Mouse (Mus musculus): ENCODE measurements around the gene Epo. TPM values are rescaled to one million over a fixed set of nuclear protein-coding genes. Genes with fewer than 3 reads are reported as not detected.
A peak's percentile ranks its signal among the peaks of the same experiment; 100 is the strongest.

Epo gene
- polyA plus RNA-seq (2014; fragmentation: Nextera tagmentation; extraction: Ambion mirVana) = not detected in 2 replicates

- H3K36me3 ChIP-seq (ENCODE audit: control insufficient read depth, insufficient read depth, low read length) = peaks cover 21% of the 10 kb centered on the region
- peak within 1 kb of the TSS; percentile 89 to 97 for H3K27ac ChIP-seq (replicated peaks in 1 of 2; ENCODE audit: control insufficient read depth in 1 of 2, insufficient read depth in 1 of 2, low read depth in 2 of 2, low read length in 2 of 2)
- WGBS = under 1% methylated on average over 40 of the region's 40 CpGs
- peak within 1 kb of the TSS; percentile 76 for H3K4me2 ChIP-seq (ENCODE audit: low read length)
- H3K4me3 ChIP-seq (ENCODE audit: control insufficient read depth in 1 of 2, insufficient read depth in 1 of 2, low read depth in 1 of 2, low read length in 2 of 2) = peak within 1 kb of the TSS; percentile 54 to 99
- ATAC-seq (ENCODE audit: insufficient number of reproducible peaks, insufficient read depth, low FRiP score, low read depth) = peak; percentile 74
- peak within 1 kb of the TSS; percentile 82 for H3K9ac ChIP-seq (ENCODE audit: low read length)
- H3K9me3 ChIP-seq (ENCODE audit: control insufficient read depth, low read length) = no peaks in the 10 kb centered on the region
- H3K4me1 ChIP-seq (ENCODE audit: control insufficient read depth in 2 of 2, insufficient read depth in 2 of 2, low read length in 2 of 2) = peaks cover 5 to 11% of the 10 kb centered on the region in 2 experiments
- H3K27me3 ChIP-seq (ENCODE audit: control insufficient read depth, insufficient read depth, low read length) = no peaks in the 10 kb centered on the region
Observed at GRCm38 (mm10) chr5:137533117-137533827, at the start of gene Epo, which contains the start of gene Gnb2. Gene Epo (minus strand): TSS chr5:137533242. Gene Gnb2 (minus strand): TSS chr5:137533510.

DNA sequence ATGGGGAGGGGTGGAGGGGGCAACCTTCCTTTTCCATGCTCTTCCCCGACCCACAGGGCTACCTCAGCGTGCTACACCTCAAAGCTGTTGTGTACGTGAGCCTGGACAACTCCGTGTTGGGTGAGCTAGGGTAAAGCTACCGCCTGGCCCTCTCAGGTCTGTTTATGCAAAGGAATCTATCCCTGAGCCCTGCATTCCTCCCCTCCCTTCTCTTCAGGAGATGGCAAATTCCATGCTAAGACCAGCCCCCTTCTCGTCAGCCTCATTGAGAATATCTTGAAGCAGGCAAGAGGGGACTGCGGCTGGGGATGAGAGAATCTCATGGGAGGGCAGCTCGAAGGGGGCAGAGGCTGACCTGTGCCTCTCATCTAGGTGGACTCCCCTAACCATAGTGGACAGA, 49.7 kb upstream of the Epo start:
- Histone ChIP-seq H3K4me1 (ENCODE audit: control insufficient read depth in 2 of 2, insufficient read depth in 2 of 2, low read length in 2 of 2) (peaks cover 0 to 6% of the 10 kb centered on the region in 2 experiments; a peak in 2 of 4 replicates), H3K9ac (ENCODE audit: low read length) (no peak overlapping the region), H3K4me3 (ENCODE audit: control insufficient read depth in 1 of 2, insufficient read depth in 1 of 2, low read depth in 1 of 2, low read length in 2 of 2) (no peak overlapping the region), H3K27me3 (ENCODE audit: control insufficient read depth, insufficient read depth, low read length) (peaks cover 30% of the 10 kb centered on the region), H3K36me3 (ENCODE audit: control insufficient read depth, insufficient read depth, low read length) (no peaks in the 10 kb centered on the region), H3K27ac (replicated peaks in 1 of 2; ENCODE audit: control insufficient read depth in 1 of 2, insufficient read depth in 1 of 2, low read depth in 2 of 2, low read length in 2 of 2) (no peak overlapping the region), H3K9me3 (ENCODE audit: control insufficient read depth, low read length) (no peaks in the 10 kb centered on the region), H3K4me2 (ENCODE audit: low read length) (no peak overlapping the region)
- 23% methylated on average over 8 of the region's 8 CpGs for WGBS
- no peak for ATAC-seq (ENCODE audit: insufficient number of reproducible peaks, insufficient read depth, low FRiP score, low read depth)

DNA sequence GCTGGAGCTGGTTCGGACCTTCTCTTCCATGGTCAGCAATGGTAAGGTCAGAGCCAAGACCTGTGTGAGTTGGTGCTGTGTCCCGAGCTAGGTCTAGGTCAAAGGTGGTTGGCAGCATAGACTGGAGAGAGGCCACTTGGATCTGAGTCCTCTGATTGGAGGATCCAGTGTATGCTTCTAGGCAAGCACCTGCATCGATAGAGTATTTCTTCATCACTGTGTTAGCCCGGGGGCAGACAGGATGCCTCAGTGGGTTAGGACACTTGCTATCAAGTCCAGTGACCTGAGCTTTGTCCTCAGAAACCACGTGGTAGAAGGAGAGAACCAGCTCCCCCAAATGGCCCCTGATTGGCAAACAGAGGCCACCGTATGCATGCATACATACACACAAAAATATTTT, 47.2 kb upstream of the Epo start:
- 85% methylated on average over 6 of the region's 6 CpGs for WGBS
- Histone ChIP-seq H3K36me3 (ENCODE audit: control insufficient read depth, insufficient read depth, low read length) (no peaks in the 10 kb centered on the region), H3K4me2 (ENCODE audit: low read length) (no peak overlapping the region), H3K4me1 (ENCODE audit: control insufficient read depth in 2 of 2, insufficient read depth in 2 of 2, low read length in 2 of 2) (peaks cover 0 to 6% of the 10 kb centered on the region in 2 experiments; a peak in 2 of 4 replicates), H3K4me3 (ENCODE audit: control insufficient read depth in 1 of 2, insufficient read depth in 1 of 2, low read depth in 1 of 2, low read length in 2 of 2) (no peak overlapping the region), H3K9me3 (ENCODE audit: control insufficient read depth, low read length) (no peaks in the 10 kb centered on the region), H3K9ac (ENCODE audit: low read length) (no peak overlapping the region), H3K27ac (replicated peaks in 1 of 2; ENCODE audit: control insufficient read depth in 1 of 2, insufficient read depth in 1 of 2, low read depth in 2 of 2, low read length in 2 of 2) (no peak overlapping the region), H3K27me3 (ENCODE audit: control insufficient read depth, insufficient read depth, low read length) (peaks cover 30% of the 10 kb centered on the region)
- no peak for ATAC-seq (ENCODE audit: insufficient number of reproducible peaks, insufficient read depth, low FRiP score, low read depth)

- no peaks in the 10 kb centered on the region for H3K9me3 ChIP-seq (ENCODE audit: control insufficient read depth, low read length)
- no peak overlapping the region for H3K27ac ChIP-seq (replicated peaks in 1 of 2; ENCODE audit: control insufficient read depth in 1 of 2, insufficient read depth in 1 of 2, low read depth in 2 of 2, low read length in 2 of 2)
- WGBS = 6% methylated on average over 27 of the region's 27 CpGs
- H3K4me1 ChIP-seq (ENCODE audit: control insufficient read depth in 2 of 2, insufficient read depth in 2 of 2, low read length in 2 of 2) = peaks cover 2 to 8% of the 10 kb centered on the region in 2 experiments; a peak in 2 of 4 replicates
- peak overlapping the region; percentile 31 for H3K4me3 ChIP-seq (ENCODE audit: control insufficient read depth in 1 of 2, insufficient read depth in 1 of 2, low read depth in 1 of 2, low read length in 2 of 2)
- H3K36me3 ChIP-seq (ENCODE audit: control insufficient read depth, insufficient read depth, low read length) = no peaks in the 10 kb centered on the region
- H3K4me2 ChIP-seq (ENCODE audit: low read length) = peak overlapping the region; percentile 65
- peaks cover 9% of the 10 kb centered on the region; the same call in 1 of the 2 replicates for H3K27me3 ChIP-seq (ENCODE audit: control insufficient read depth, insufficient read depth, low read length)
- ATAC-seq (ENCODE audit: insufficient number of reproducible peaks, insufficient read depth, low FRiP score, low read depth) = no peak
- peak overlapping the region; percentile 51 for H3K9ac ChIP-seq (ENCODE audit: low read length)
Observed at GRCm38 (mm10) chr5:137574470-137574901, 41.4 kb upstream of the Epo start.

GRCm38 (mm10) chr5:137570691-137571586, 37.9 kb upstream of the Epo start:
- Histone ChIP-seq H3K27ac (replicated peaks in 1 of 2; ENCODE audit: control insufficient read depth in 1 of 2, insufficient read depth in 1 of 2, low read depth in 2 of 2, low read length in 2 of 2) (no peak overlapping the region), H3K4me3 (ENCODE audit: control insufficient read depth in 1 of 2, insufficient read depth in 1 of 2, low read depth in 1 of 2, low read length in 2 of 2) (no peak overlapping the region), H3K4me2 (ENCODE audit: low read length) (no peak overlapping the region), H3K9me3 (ENCODE audit: control insufficient read depth, low read length) (no peaks in the 10 kb centered on the region), H3K36me3 (ENCODE audit: control insufficient read depth, insufficient read depth, low read length) (no peaks in the 10 kb centered on the region), H3K4me1 (ENCODE audit: control insufficient read depth in 2 of 2, insufficient read depth in 2 of 2, low read length in 2 of 2) (peaks cover 2 to 8% of the 10 kb centered on the region in 2 experiments; a peak in 2 of 4 replicates), H3K9ac (ENCODE audit: low read length) (no peak overlapping the region), H3K27me3 (ENCODE audit: control insufficient read depth, insufficient read depth, low read length) (peaks cover 9% of the 10 kb centered on the region; the same call in 1 of the 2 replicates)
- 74% methylated on average over 17 of the region's 17 CpGs for WGBS
- ATAC-seq (ENCODE audit: insufficient number of reproducible peaks, insufficient read depth, low FRiP score, low read depth) = peak; percentile 14; the same call in 1 of the 2 replicates

DNA sequence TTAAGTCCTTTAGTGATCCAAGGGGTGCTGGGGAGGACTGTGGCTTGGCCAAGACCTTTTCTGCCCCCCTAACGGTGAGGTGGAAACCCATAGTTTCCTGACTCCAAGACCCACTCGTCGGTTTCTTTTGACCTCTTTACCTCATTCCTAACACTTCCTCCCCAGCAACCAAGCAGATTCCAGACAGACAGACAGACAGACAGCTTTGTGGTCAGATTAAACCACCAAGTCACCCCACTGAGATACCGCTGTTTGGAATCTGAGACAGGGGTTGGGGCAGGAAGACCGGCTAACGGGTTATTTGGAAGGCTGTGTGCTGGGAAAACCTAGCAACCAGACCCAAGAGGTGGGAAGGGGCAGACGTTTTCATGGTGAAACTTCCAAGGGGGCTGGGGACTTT, 37.1 kb upstream of the Epo start:
- no peak overlapping the region for H3K27ac ChIP-seq (replicated peaks in 1 of 2; ENCODE audit: control insufficient read depth in 1 of 2, insufficient read depth in 1 of 2, low read depth in 2 of 2, low read length in 2 of 2)
- no peak overlapping the region for H3K4me2 ChIP-seq (ENCODE audit: low read length)
- H3K9ac ChIP-seq (ENCODE audit: low read length) = no peak overlapping the region

DNA sequence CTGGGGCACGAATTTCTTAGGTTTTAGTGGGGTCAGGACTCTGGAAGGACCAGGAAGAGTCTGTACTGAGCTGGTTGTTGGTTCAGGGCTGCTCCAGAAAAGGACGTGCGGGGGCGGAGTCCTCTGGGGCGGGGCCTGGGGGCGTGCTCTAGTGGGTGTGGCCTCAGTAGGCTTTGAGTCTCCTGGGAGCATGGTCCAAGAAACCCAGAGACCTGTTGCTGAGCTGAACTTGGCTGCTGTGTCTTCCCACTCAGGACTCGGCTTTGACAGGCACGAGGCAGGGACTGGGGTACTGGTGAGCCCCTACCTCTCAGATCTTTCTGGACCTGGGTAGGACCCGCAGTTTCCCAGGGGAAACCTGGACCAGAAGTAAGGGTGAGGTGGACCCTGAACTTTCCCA, 36.6 kb upstream of the Epo start, which contains the start of gene Tfr2:
Gene Tfr2 (plus strand): TSS at position 176 of the 400 bp plus-strand sequence.
- Histone ChIP-seq H3K9me3 (ENCODE audit: control insufficient read depth, low read length) (no peaks in the 10 kb centered on the region), H3K27ac (replicated peaks in 1 of 2; ENCODE audit: control insufficient read depth in 1 of 2, insufficient read depth in 1 of 2, low read depth in 2 of 2, low read length in 2 of 2) (no peak within 1 kb of the TSS), H3K27me3 (ENCODE audit: control insufficient read depth, insufficient read depth, low read length) (0 out of 2 replicates have a peak, but pooled peaks cover 6% of the 10 kb centered on the region), H3K9ac (ENCODE audit: low read length) (no peak within 1 kb of the TSS), H3K4me1 (ENCODE audit: control insufficient read depth in 2 of 2, insufficient read depth in 2 of 2, low read length in 2 of 2) (peaks cover 2 to 6% of the 10 kb centered on the region in 2 experiments; a peak in 2 of 4 replicates), H3K4me3 (ENCODE audit: control insufficient read depth in 1 of 2, insufficient read depth in 1 of 2, low read depth in 1 of 2, low read length in 2 of 2) (no peak within 1 kb of the TSS), H3K36me3 (ENCODE audit: control insufficient read depth, insufficient read depth, low read length) (no peaks in the 10 kb centered on the region), H3K4me2 (ENCODE audit: low read length) (no peak within 1 kb of the TSS)
- 21% methylated on average over 9 of the region's 9 CpGs for WGBS
- no peak for ATAC-seq (ENCODE audit: insufficient number of reproducible peaks, insufficient read depth, low FRiP score, low read depth)

More for the DNA sequence above, 37.1 kb upstream of the Epo start:
- 40% methylated on average over 7 of the region's 7 CpGs for WGBS
- peaks cover 2 to 8% of the 10 kb centered on the region in 2 experiments; a peak in 2 of 4 replicates for H3K4me1 ChIP-seq (ENCODE audit: control insufficient read depth in 2 of 2, insufficient read depth in 2 of 2, low read length in 2 of 2)
- H3K9me3 ChIP-seq (ENCODE audit: control insufficient read depth, low read length) = no peaks in the 10 kb centered on the region
- no peaks in the 10 kb centered on the region for H3K36me3 ChIP-seq (ENCODE audit: control insufficient read depth, insufficient read depth, low read length)
- ATAC-seq (ENCODE audit: insufficient number of reproducible peaks, insufficient read depth, low FRiP score, low read depth) = no peak
- peaks cover 9% of the 10 kb centered on the region; the same call in 1 of the 2 replicates for H3K27me3 ChIP-seq (ENCODE audit: control insufficient read depth, insufficient read depth, low read length)
- H3K4me3 ChIP-seq (ENCODE audit: control insufficient read depth in 1 of 2, insufficient read depth in 1 of 2, low read depth in 1 of 2, low read length in 2 of 2) = no peak overlapping the region

Data from heart, embryonic 14.5 days (tissue).